Mouse (Mus musculus): ENCODE results near the gene Nacc2. TPM values are rescaled to one million over a fixed set of nuclear protein-coding genes. Genes with fewer than 3 reads are reported as not detected.

The Nacc2 gene
- polyA plus RNA-seq, 1 experiment from 2014 or later, result 13.3 TPM

DNA sequence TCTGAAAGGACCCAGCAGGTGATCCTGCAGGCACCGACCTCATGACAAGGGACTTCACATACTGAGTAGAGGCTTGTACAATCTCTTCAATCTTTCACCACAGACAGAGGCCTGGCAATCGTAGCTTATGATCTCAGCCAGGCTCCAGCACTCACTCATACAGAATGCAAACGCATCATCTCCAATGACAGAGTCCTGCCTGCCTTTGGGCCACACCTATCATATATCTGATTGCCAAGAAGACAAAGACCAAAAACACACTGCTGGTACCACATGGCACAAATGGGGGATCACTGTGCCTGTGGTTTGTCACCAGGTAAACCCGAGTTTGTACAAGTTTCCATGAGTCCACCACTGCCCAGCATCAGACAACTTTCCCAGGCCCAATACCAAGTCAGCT is 105.7 kb downstream of the Nacc2 start:
- H3K9ac ChIP-seq (replicated peaks; ENCODE audit: low read depth, low read length), result no peak overlapping the region
- ATAC-seq, result no peak

DNA sequence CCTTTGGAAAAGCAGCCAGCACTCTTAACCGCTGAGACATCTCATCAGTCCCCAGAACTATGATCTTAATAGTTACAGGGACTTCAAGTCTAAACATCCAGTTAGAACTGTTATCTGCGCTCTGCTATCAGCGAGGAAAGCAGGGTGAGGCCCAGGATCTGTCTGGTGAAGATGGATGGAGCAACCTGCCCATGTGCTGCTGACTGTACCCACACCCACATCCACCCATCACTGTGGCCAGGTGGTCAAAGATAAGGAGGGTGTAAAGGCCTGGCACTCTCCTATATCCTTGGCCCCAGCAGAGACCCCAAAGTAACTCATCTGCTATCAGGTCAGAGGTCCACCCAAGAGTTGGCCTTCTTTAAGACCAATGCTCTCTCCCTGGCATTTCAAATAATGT is 109.3 kb downstream of the Nacc2 start:
- Histone ChIP-seq H3K9ac (replicated peaks; ENCODE audit: low read depth, low read length) (no peak overlapping the region), H3K27ac (ENCODE audit: low read length) (no peak overlapping the region), H3K4me3 (replicated peaks; ENCODE audit: low read length) (no peak overlapping the region), H3K36me3 (ENCODE audit: control insufficient read depth, insufficient read depth) (peaks cover 21% of the 10 kb centered on the region), H3K4me1 (replicated peaks; ENCODE audit: control insufficient read depth, insufficient read depth, low read length) (no peaks in the 10 kb centered on the region), H3K4me2 (ENCODE audit: low read length) (no peak overlapping the region), H3K9me3 (ENCODE audit: control insufficient read depth, low read length) (no peaks in the 10 kb centered on the region), H3K27me3 (replicated peaks; ENCODE audit: control insufficient read depth, insufficient read depth, low read length) (no peaks in the 10 kb centered on the region)
- ATAC-seq, result no peak
- WGBS, result 97% methylated on average over 3 of the region's 3 CpGs

More for the DNA sequence above, 105.7 kb downstream of the Nacc2 start:
- Histone ChIP-seq H3K27ac (ENCODE audit: low read length) (no peak overlapping the region), H3K4me1 (replicated peaks; ENCODE audit: control insufficient read depth, insufficient read depth, low read length) (peaks cover 17% of the 10 kb centered on the region), H3K4me2 (ENCODE audit: low read length) (no peak overlapping the region), H3K9me3 (ENCODE audit: control insufficient read depth, low read length) (no peaks in the 10 kb centered on the region), H3K27me3 (replicated peaks; ENCODE audit: control insufficient read depth, insufficient read depth, low read length) (no peaks in the 10 kb centered on the region), H3K36me3 (ENCODE audit: control insufficient read depth, insufficient read depth) (peaks cover 8% of the 10 kb centered on the region), H3K4me3 (replicated peaks; ENCODE audit: low read length) (no peak overlapping the region)
- WGBS, result 85% methylated on average over 4 of the region's 4 CpGs

- 72% methylated on average over 1 of the region's 1 CpGs for WGBS
- H3K9me3 ChIP-seq (ENCODE audit: control insufficient read depth, low read length), result no peaks in the 10 kb centered on the region
- peaks cover 31% of the 10 kb centered on the region for H3K36me3 ChIP-seq (ENCODE audit: control insufficient read depth, insufficient read depth)
- no peak overlapping the region for H3K4me2 ChIP-seq (ENCODE audit: low read length)
- H3K9ac ChIP-seq (replicated peaks; ENCODE audit: low read depth, low read length), result no peak overlapping the region
- H3K4me3 ChIP-seq (replicated peaks; ENCODE audit: low read length), result no peak overlapping the region
- ATAC-seq, result no peak
- H3K27me3 ChIP-seq (replicated peaks; ENCODE audit: control insufficient read depth, insufficient read depth, low read length), result no peaks in the 10 kb centered on the region
- no peaks in the 10 kb centered on the region for H3K4me1 ChIP-seq (replicated peaks; ENCODE audit: control insufficient read depth, insufficient read depth, low read length)
- H3K27ac ChIP-seq (ENCODE audit: low read length), result no peak overlapping the region
Measured at GRCm38 (mm10) chr2:26011420-26011819, 111.6 kb downstream of the Nacc2 start.

Other genes with a start within 250 kb of the Nacc2 start
- 70.2 and 75.4 TPM in 2 replicates for gene Camsap1, start 139.9 kb downstream of the Nacc2 start, polyA plus RNA-seq (2015; fragmentation: Nextera tagmentation; extraction: Ambion mirVana)
- 113 and 117 TPM in 2 replicates for gene Ubac1, start 101.5 kb downstream of the Nacc2 start, polyA plus RNA-seq (2015; fragmentation: Nextera tagmentation; extraction: Ambion mirVana)
- gene Lhx3, start 85.1 kb upstream of the Nacc2 start, polyA plus RNA-seq (2015; fragmentation: Nextera tagmentation; extraction: Ambion mirVana), result not detected in 2 replicates
- 13.6 and 14.6 TPM in 2 replicates for gene Qsox2, start 114.3 kb upstream of the Nacc2 start, polyA plus RNA-seq (2015; fragmentation: Nextera tagmentation; extraction: Ambion mirVana)
- 0.15 and 0.24 TPM in 2 replicates for gene Ccdc187, start 171.3 kb upstream of the Nacc2 start, polyA plus RNA-seq (2015; fragmentation: Nextera tagmentation; extraction: Ambion mirVana)
- gene Gpsm1, start 192.3 kb upstream of the Nacc2 start, polyA plus RNA-seq (2015; fragmentation: Nextera tagmentation; extraction: Ambion mirVana), result 136 and 160 TPM in 2 replicates
- 30.4 and 32.5 TPM in 2 replicates for gene Dnlz, start 228.9 kb upstream of the Nacc2 start, polyA plus RNA-seq (2015; fragmentation: Nextera tagmentation; extraction: Ambion mirVana)
- 2.2 and 2.3 TPM in 2 replicates for gene Card9, start 237.7 kb upstream of the Nacc2 start, polyA plus RNA-seq (2015; fragmentation: Nextera tagmentation; extraction: Ambion mirVana)

All from forebrain, embryonic 16.5 days (tissue).